Mouse (Mus musculus) lung, postnatal 0 days (tissue): ENCODE measurements at regions not wholly inside any gene's neighbourhood (a gene's known extent, or its start where the extent isn't known, plus 50 kb on each side); places are given as distances from the start of the nearest gene placed in this dataset.

ENCODE experiments used
- CTCF ChIP-seq: IDR thresholded peaks from 2 replicates; pipeline ENCODE4 v1.5.1; 2016; ENCODE audit warnings: antibody characterized with exemption, mild to moderate bottlenecking
- EP300 ChIP-seq: IDR thresholded peaks from 2 replicates; pipeline ENCODE4 v1.6.1; 2016; ENCODE audit warnings: antibody characterized with exemption, mild to moderate bottlenecking, control low read depth

GRCm38 (mm10) chr4:87702290-87702689 lies 330.9 kb downstream of the Mllt3 start:
- TF ChIP-seq CTCF (no peak), EP300 (no peak)
